Mouse (Mus musculus) granulocyte monocyte progenitor cell, adult 5-6 weeks (primary cell): ENCODE data around the gene Pnkd. TPM values are rescaled to one million over a fixed set of nuclear protein-coding genes. Genes with fewer than 3 reads are reported as not detected.

Experiments used
- ATAC-seq: replicated peaks from 2 replicates; pipeline ENCODE4 v1.8.0; 2016; ENCODE audit warnings: mild to moderate bottlenecking, moderate TSS enrichment, inconsistent platforms; ENCODE audit not compliant: poor library complexity, severe bottlenecking
- total RNA-seq, 2 experiments: library from RNA; stranded (forward) in 1 of 2; stranded (reverse) in 1 of 2; fragments of 200-712, 200-1000 nt in 1 of 2; fragments of >200 nt in 1 of 2; fragmentation: Nextera tagmentation in 1 of 2; gene quantifications; 2 replicates each; pipeline ENCODE4 v1.2.3; 2014 to 2017

Pnkd gene
- total RNA-seq, 2 experiments from 2014 or later: 14.1 to 49.8 TPM

GRCm38 (mm10) chr1:74277883-74278537 is 6.7 kb upstream of the Pnkd start:
- no peak for ATAC-seq

GRCm38 (mm10) chr1:74278538-74278937 is 6.2 kb upstream of the Pnkd start, which contains the start of gene Gpbar1:
Gene Gpbar1 (plus strand): TSS chr1:74278550.
- no peak for ATAC-seq

GRCm38 (mm10) chr1:74278988-74279387 is 5.7 kb upstream of the Pnkd start:
- peak; percentile 8; the same call in 1 of the 2 replicates for ATAC-seq

GRCm38 (mm10) chr1:74280591-74281325 is 4.0 kb upstream of the Pnkd start:
- no peak for ATAC-seq

- ATAC-seq: no peak
These were observed 3.4 kb upstream of the Pnkd start for GRCm38 (mm10) chr1:74281372-74281771.

- no peak for ATAC-seq
These were observed 2.8 kb upstream of the Pnkd start for GRCm38 (mm10) chr1:74281886-74282285.

- no peak for ATAC-seq
These were observed 1.7 kb upstream of the Pnkd start for GRCm38 (mm10) chr1:74282896-74283625.

- ATAC-seq: peak; percentile 45
These were observed 855 bp upstream of the Pnkd start for GRCm38 (mm10) chr1:74283686-74284463.

GRCm38 (mm10) chr1:74285212-74286010 is 681 bp downstream of the Pnkd start:
- peak; percentile 1 for ATAC-seq

- peak; percentile 30 for ATAC-seq
These were observed 2.3 kb downstream of the Pnkd start for GRCm38 (mm10) chr1:74286869-74287607.

GRCm38 (mm10) chr1:74288327-74288726 is 3.6 kb downstream of the Pnkd start:
- no peak for ATAC-seq

GRCm38 (mm10) chr1:74289248-74289647 is 4.5 kb downstream of the Pnkd start:
- ATAC-seq: no peak

- ATAC-seq: no peak
These were observed 5.0 kb downstream of the Pnkd start for GRCm38 (mm10) chr1:74289740-74290139.

GRCm38 (mm10) chr1:74290141-74290540 is 5.4 kb downstream of the Pnkd start:
- ATAC-seq: no peak

- ATAC-seq: no peak
These were observed 7.7 kb downstream of the Pnkd start for GRCm38 (mm10) chr1:74292331-74293020.

GRCm38 (mm10) chr1:74293306-74293960 is 8.7 kb downstream of the Pnkd start:
- ATAC-seq: no peak

GRCm38 (mm10) chr1:74294090-74294643 is 9.4 kb downstream of the Pnkd start:
- ATAC-seq: no peak
